Mouse (Mus musculus) testis, adult 2 months (tissue): ENCODE data around the gene Map3k11.

Experiments used
- CTCF ChIP-seq: fragments of 200-500 bp; IDR thresholded peaks from 2 replicates; pipeline ENCODE4 v1.5.1; 2012; ENCODE audit warnings: low read depth, mild to moderate bottlenecking, inconsistent platforms, low read length, moderate library complexity; ENCODE audit not compliant: control insufficient read depth, insufficient read depth, insufficient replicate concordance
- POLR2A ChIP-seq: fragments of 200-500 bp; IDR thresholded peaks from 2 replicates; pipeline ENCODE4 v1.6.1; 2012; ENCODE audit warnings: low read depth, mild to moderate bottlenecking, inconsistent platforms, low read length, moderate library complexity; ENCODE audit not compliant: control insufficient read depth

DNA sequence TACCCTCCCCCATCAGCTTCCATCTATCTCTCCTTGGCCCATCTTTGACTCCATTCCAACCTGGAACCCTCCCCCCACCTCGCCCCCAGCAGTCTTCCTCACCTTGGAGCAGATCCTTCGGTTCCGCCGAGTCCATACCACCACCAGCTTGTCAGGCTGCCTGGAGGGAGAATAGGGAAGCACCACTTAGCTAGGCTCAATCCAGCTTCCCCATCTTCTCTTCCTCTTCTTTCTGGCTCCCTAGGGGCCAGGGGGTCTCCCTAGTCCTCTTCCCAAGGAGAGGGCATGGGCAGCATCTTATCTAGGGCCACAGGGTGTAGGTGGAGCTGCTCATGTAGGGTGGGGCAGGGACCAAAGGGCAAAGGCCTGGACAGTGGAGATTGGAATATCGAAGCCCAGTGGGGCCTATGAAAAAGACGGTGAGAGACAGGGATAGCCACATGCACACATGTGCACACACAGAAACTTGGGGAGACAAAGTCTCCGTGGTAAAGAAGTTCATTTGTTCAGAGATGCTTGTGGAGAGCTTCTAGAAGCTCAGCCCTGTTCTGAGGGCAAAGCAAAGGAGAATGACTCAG is 34.4 kb downstream of the Map3k11 start:
- TF ChIP-seq CTCF = no peak
- no peak for TF ChIP-seq POLR2A
